Mouse (Mus musculus) midbrain, embryonic 16.5 days (tissue): ENCODE results near the gene Stard3. TPM values are rescaled to one million over a fixed set of nuclear protein-coding genes. Genes with fewer than 3 reads are reported as not detected.

Source experiments
- ATAC-seq: fragments of 200-750 bp; cut with Nextera tagmentation; 2 replicates; pipeline ENCODE4 v1.8.0; 2017; ENCODE audit warnings: moderate TSS enrichment
- H3K27ac ChIP-seq: fragments of 300-500 bp; sonication (generic); 2 replicates; pipeline ENCODE4 v1.5.1; 2014; ENCODE audit warnings: mild to moderate bottlenecking, low read length, mixed read lengths
- H3K27me3 ChIP-seq: fragments of 300-500 bp; sonication (generic); 2 replicates; pipeline ENCODE4 v1.6.1; 2014; ENCODE audit warnings: low read depth, low read length, mixed read lengths; ENCODE audit not compliant: control insufficient read depth, insufficient read depth
- H3K36me3 ChIP-seq: fragments of 300-500 bp; sonication (generic); 2 replicates; pipeline ENCODE4 v1.6.1; 2014; ENCODE audit warnings: mild to moderate bottlenecking, low read length, moderate library complexity, mixed read lengths; ENCODE audit not compliant: control insufficient read depth, insufficient read depth
- H3K4me1 ChIP-seq: fragments of 300-500 bp; sonication (generic); 2 replicates; pipeline ENCODE4 v1.6.1; 2014; ENCODE audit warnings: mild to moderate bottlenecking, low read length, mixed read lengths; ENCODE audit not compliant: control insufficient read depth, insufficient read depth
- H3K4me2 ChIP-seq: fragments of 300-500 bp; sonication (generic); 2 replicates; pipeline ENCODE4 v1.6.1; 2014; ENCODE audit warnings: mild to moderate bottlenecking, low read length, mixed read lengths
- H3K4me3 ChIP-seq: fragments of 300-500 bp; sonication (generic); 2 replicates; pipeline ENCODE4 v1.5.1; 2014; ENCODE audit warnings: low read depth, mild to moderate bottlenecking, low read length, moderate library complexity, mixed read lengths
- H3K9ac ChIP-seq: fragments of 300-500 bp; sonication (generic); 2 replicates; pipeline ENCODE4 v1.6.1; 2014; ENCODE audit warnings: low read depth, low read length, mixed read lengths
- H3K9me3 ChIP-seq: fragments of 300-500 bp; sonication (generic); replicated peaks from 2 replicates; pipeline ENCODE4 v1.6.1; 2014; ENCODE audit warnings: mild to moderate bottlenecking, low read length, mixed read lengths; ENCODE audit not compliant: control insufficient read depth, poor library complexity, severe bottlenecking
- whole genome bisulfite sequencing: fragments of 180-500 bp; shearing (Covaris S2); extraction: QIAGEN DNeasy Blood & Tissue Kit; methylation state at CpG from one replicate; pipeline ENCODE4 v1.1.7; 2014; 5-methylcytosine and 5-hydroxymethylcytosine counted together
- polyA plus RNA-seq: library from polyadenylated mRNA; unstranded; fragments of >200 nt; fragmentation: Nextera tagmentation; extraction: Ambion mirVana; gene quantifications from 2 replicates; pipeline ENCODE4 v1.2.1, GENCODE M21; 2015

The Stard3 gene
- polyA plus RNA-seq, 1 experiment from 2014 or later: 32.9 TPM

DNA sequence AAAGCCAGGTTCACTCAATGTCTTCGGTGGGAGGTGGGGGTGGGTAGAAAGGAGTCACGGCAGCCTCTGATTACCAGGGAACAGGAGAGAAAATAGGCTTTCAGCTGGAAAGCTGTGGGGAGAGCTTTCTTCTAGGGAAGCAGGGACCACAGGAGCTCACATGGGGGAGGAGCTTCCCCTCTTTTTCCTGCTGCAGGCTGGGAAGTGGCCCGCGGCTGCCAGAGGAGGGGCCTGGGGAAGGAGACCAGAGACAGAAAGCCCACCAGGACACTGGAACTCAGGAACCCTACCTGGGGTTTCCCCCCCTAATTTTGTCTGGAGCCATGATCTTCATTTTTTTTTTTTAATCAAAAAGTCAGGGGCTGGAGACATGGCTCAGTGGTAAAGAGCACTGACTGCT lies 17.6 kb upstream of the Stard3 start:
- Histone ChIP-seq H3K27me3 (peaks cover 54% of the 10 kb centered on the region), H3K4me1 (peaks cover 7% of the 10 kb centered on the region), H3K27ac (no peak overlapping the region), H3K4me2 (no peak overlapping the region), H3K9ac (no peak overlapping the region), H3K36me3 (no peaks in the 10 kb centered on the region), H3K4me3 (no peak overlapping the region), H3K9me3 (no peaks in the 10 kb centered on the region)
- no peak for ATAC-seq
- WGBS: 4% methylated on average over 4 of the region's 4 CpGs

DNA sequence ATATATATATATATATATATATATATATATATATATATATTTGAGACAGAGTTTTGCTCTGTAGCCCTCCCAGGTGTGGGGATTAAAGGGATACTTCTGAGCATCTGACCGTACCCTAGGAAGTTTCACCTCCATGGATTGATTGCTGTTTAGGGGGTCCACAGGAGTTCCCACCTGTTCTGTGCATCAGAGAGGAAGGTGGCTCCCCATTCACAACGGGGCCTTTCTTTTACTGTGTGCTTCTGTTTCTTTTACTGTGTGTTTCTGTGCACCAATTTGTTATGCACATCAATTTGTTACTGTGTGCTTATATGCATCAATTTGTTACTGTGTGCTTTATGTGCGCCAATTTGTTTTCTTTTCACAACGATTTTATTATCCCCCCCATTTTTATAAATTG lies 17.0 kb upstream of the Stard3 start:
- H3K4me1 ChIP-seq: peaks cover 7% of the 10 kb centered on the region
- H3K9ac ChIP-seq: no peak overlapping the region
- no peaks in the 10 kb centered on the region for H3K36me3 ChIP-seq
- no peaks in the 10 kb centered on the region for H3K9me3 ChIP-seq
- WGBS: 69% methylated on average over 4 of the region's 4 CpGs
- H3K4me2 ChIP-seq: no peak overlapping the region
- no peak overlapping the region for H3K4me3 ChIP-seq
- H3K27me3 ChIP-seq: peaks cover 51% of the 10 kb centered on the region
- ATAC-seq: no peak
- H3K27ac ChIP-seq: no peak overlapping the region

DNA sequence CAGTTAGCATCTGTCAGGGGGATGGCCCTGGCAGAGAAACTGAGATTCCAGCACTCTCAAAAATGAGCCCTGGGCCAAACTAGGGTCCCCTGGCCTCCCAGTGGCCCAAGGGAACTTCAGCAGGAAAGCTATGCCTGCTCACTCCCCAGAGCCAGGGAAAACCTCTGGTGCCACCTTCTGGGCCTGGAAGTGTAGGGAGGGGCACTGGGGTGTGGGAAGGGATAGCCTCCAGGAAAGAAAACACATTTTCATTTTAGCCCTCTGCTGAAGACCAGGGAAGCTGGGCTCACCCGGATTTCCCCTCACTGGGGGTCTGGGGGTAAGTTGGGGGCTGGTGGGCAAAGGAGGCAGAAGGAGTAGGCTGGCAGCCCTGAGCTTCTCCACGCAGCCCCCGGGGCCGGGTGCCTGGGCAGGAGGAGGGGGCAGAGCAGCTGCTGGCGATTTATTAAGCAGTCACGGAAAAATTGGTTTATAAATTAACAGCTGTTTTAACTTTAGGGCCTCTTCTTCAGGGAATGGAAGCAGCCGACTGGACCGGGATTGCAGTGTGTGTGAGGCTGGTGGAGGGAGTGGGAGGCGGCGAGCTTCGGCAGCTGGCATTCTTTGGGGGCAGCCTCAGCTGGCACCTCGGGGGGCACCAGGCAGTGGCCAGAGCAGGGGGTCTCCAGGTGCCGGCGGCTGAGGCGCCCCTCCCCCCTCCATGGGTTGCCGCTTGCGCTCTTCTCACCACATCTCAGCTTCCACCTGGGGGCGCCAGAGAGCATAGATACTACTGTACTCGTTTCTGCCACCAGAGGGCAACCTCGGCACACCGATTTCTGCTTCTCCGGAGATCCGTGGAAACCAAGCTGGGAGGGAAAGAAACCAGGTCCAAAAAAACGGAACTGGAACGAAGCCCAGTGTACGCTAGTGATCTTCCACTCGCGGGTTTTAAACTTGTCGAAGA lies 15.9 kb upstream of the Stard3 start:
- no peaks in the 10 kb centered on the region for H3K36me3 ChIP-seq
- H3K9me3 ChIP-seq: no peaks in the 10 kb centered on the region
- peak overlapping the region; percentile 26 for H3K4me3 ChIP-seq
- peak overlapping the region; percentile 55 for H3K4me2 ChIP-seq
- H3K9ac ChIP-seq: peak overlapping the region; percentile 27
- peaks cover 52% of the 10 kb centered on the region for H3K27me3 ChIP-seq
- WGBS: under 1% methylated on average over 26 of the region's 29 CpGs
- H3K4me1 ChIP-seq: peaks cover 7% of the 10 kb centered on the region
- ATAC-seq: peak; percentile 32; the same call in 1 of the 2 replicates
- H3K27ac ChIP-seq: no peak overlapping the region

DNA sequence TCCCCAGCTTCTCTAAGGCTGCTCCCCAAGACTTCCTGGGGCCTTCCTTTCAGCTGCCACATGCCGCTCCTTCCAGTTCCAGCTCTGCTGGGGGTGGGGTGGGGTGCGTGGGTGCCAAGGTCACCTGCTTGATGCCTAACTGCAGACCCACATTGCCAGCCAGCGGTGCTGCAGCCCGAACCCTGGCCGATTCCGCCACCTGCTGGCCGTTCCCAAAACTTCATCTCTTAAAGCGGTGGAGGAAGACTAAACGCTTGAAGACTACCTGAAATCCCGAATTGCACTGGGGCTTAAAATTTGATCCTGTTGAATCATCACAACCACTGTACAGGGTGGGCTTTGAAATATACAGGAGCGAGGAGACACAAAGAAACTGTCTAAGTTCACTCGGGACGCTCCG lies 12.9 kb upstream of the Stard3 start:
- ATAC-seq: no peak
- Histone ChIP-seq H3K9ac (peak overlapping the region; percentile 11; the same call in 1 of the 2 replicates), H3K9me3 (no peaks in the 10 kb centered on the region), H3K4me1 (peaks cover 15% of the 10 kb centered on the region), H3K27ac (no peak overlapping the region), H3K4me2 (peak overlapping the region; percentile 48), H3K36me3 (no peaks in the 10 kb centered on the region), H3K27me3 (peaks cover 55% of the 10 kb centered on the region), H3K4me3 (0 out of 2 replicates have a peak overlapping the region, but pooled peaks have one; percentile 7)
- WGBS: under 1% methylated on average over 14 of the region's 14 CpGs

DNA sequence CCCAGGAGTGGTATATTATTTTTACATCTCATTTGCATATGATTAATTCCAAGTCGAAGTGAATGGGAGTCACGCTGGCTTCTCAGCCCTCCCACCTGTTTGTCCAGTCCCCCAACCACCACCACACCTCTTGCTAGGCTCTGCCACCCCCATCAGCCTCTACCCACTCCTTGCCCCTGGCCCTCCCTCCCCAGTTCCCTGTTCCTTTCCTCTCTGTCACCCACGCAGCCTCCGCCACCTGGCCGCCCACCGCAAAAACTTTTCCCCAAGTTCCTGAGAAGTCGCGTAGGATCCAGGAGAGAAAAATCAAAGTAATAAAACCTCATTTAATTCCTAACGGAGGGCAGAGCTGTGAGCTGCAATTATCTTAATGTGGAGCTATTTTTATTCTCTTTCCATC lies 12.0 kb upstream of the Stard3 start:
- no peaks in the 10 kb centered on the region for H3K9me3 ChIP-seq

DNA sequence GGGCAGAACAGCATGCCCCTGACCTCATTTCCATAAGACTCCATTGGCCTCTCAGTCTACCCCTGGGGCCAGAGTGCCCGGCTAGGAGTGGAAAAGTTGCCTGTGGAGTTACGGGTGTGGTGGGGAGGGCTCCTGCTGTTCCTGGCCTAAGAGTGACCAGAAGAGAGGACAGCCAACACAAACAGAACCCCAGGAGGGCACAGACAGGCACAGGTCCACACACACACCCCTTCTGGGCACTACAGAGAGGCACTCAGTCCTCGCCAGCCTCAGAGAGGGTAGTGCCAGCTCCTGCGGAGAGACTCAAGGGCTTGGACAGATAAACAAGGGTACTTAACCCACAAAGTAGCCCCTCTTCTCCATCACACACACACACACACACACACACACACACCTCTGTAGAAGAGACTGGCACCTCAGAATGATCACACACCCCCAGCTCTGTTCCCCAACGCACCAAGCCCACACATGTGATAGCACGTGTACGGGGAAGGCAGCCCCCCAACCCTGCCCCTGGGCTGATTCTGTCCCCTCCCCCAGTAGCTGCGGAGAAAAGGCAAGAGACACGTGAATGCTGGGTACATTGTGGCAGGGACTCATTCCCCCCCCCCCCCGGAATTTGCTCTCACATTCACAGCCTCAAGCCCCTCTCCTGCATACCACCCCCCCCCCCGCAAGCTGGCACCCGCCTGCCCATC lies 10.6 kb upstream of the Stard3 start:
- Histone ChIP-seq H3K27me3 (peaks cover 59% of the 10 kb centered on the region), H3K4me3 (no peak overlapping the region; the same call in 1 of the 2 replicates), H3K9me3 (no peaks in the 10 kb centered on the region), H3K36me3 (no peaks in the 10 kb centered on the region), H3K9ac (0 out of 2 replicates have a peak overlapping the region, but pooled peaks have one; percentile 70), H3K27ac (no peak overlapping the region), H3K4me2 (peak overlapping the region; percentile 100), H3K4me1 (peaks cover 15% of the 10 kb centered on the region)
- 2% methylated on average over 9 of the region's 12 CpGs for WGBS
- no peak for ATAC-seq

More for the DNA sequence above, 12.0 kb upstream of the Stard3 start:
- no peaks in the 10 kb centered on the region for H3K36me3 ChIP-seq
- H3K4me1 ChIP-seq: peaks cover 15% of the 10 kb centered on the region
- H3K27ac ChIP-seq: no peak overlapping the region
- no peak overlapping the region for H3K9ac ChIP-seq
- WGBS: 6% methylated on average over 9 of the region's 9 CpGs
- H3K27me3 ChIP-seq: peaks cover 61% of the 10 kb centered on the region
- H3K4me3 ChIP-seq: no peak overlapping the region
- ATAC-seq: no peak
- H3K4me2 ChIP-seq: no peak overlapping the region

DNA sequence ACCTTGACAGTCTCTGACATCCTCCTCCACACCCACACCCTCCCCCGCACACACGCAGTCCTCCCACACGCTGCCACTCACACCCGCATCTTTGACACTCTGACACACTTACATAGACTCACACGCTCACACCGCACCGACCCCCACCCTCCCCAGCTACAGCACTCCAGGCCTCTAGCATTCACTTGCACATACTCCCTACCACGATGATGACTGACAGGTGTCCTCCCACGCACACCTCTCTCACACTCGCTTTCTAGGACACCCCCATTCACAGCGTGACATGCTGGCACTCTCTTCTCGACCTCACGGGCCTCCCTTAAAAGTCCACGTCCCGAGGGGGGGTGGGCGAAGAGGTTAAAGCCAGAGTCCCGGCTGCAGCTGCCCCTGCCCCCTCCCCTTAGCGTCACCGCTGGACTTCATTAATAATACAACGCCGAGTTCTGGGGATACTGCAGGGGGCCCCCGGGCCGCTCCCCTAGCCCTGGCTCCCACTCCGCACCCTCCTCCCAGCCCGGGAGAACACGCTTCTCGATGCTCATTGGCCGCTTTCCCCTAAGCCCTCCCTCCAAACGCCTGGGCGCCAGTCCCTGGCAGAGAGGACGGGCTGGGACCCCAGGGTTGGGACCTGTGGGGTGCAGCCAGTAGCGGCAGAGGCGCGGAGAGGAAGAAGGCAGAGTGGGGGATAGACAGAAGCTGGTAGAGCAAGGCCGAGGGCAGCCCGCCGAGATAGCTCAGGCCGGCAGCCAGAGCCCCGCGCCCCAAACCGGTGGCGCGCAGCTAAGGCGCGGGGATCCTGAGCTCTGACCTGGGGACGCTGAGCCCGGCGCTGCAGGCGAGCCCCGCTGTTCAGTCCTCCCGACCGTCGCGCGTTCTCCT lies 9.8 kb upstream of the Stard3 start, which contains the start of gene Ppp1r1b:
Gene Ppp1r1b, plus strand, starts transcription at position 322 of the 879 bp plus-strand sequence.
- peak; percentile 71 for ATAC-seq
- peak within 1 kb of the TSS; percentile 67 for H3K4me3 ChIP-seq
- no peak within 1 kb of the TSS for H3K27ac ChIP-seq
- H3K4me1 ChIP-seq: peaks cover 15% of the 10 kb centered on the region
- H3K9me3 ChIP-seq: no peaks in the 10 kb centered on the region
- H3K4me2 ChIP-seq: peak within 1 kb of the TSS; percentile 100
- no peaks in the 10 kb centered on the region for H3K36me3 ChIP-seq
- peak within 1 kb of the TSS; percentile 70 for H3K9ac ChIP-seq
- WGBS: under 1% methylated on average over 39 of the region's 55 CpGs
- H3K27me3 ChIP-seq: peaks cover 62% of the 10 kb centered on the region

DNA sequence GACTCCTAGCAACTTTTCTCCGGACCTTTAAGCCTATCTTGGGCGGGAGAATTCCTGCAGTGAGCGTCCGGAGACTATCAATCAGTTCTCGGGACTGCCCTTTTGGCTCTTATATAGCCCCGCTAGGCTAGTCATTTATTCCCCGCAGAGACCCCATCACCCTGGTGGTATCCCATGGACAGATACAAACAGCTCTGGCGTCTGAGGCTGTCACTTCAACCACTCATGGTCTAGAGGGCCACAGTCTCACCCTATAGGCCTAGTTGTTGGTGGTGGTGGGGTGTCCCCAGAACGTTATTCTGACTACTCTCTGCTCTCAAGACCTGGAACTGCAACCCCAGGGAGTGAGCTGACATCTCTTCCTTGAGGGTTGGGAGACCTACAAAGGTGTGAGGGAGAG lies 8.9 kb upstream of the Stard3 start:
- Histone ChIP-seq H3K9ac (no peak overlapping the region), H3K4me3 (peak overlapping the region; percentile 67)
- WGBS: 4% methylated on average over 9 of the region's 9 CpGs

More for the DNA sequence above, 8.9 kb upstream of the Stard3 start:
- Histone ChIP-seq H3K36me3 (no peaks in the 10 kb centered on the region), H3K4me1 (peaks cover 15% of the 10 kb centered on the region), H3K27me3 (peaks cover 66% of the 10 kb centered on the region), H3K4me2 (peak overlapping the region; percentile 100; the same call in 1 of the 2 replicates), H3K9me3 (no peaks in the 10 kb centered on the region), H3K27ac (no peak overlapping the region)
- no peak for ATAC-seq
